Mouse (Mus musculus) brain, embryonic 14.5 days (tissue): ENCODE results near the gene Cdk19.

ENCODE experiments used
- CTCF ChIP-seq: fragments of 200-500 bp; IDR thresholded peaks from 2 replicates; pipeline ENCODE4 v1.5.1; 2012; ENCODE audit warnings: inconsistent platforms, mild to moderate bottlenecking, moderate library complexity, borderline replicate concordance; ENCODE audit not compliant: insufficient read depth, insufficient read length; ENCODE audit errors: extremely low read depth
- POLR2A ChIP-seq: fragments of 200-500 bp; IDR thresholded peaks from 2 replicates; pipeline ENCODE4 v1.6.1; 2012; ENCODE audit warnings: mild to moderate bottlenecking, inconsistent platforms, borderline replicate concordance; ENCODE audit not compliant: poor library complexity, insufficient read depth, insufficient read length, severe bottlenecking; ENCODE audit errors: extremely low read depth

- no peak for TF ChIP-seq CTCF
- TF ChIP-seq POLR2A = no peak
Observed at GRCm38 (mm10) chr10:40371184-40371913, 32.0 kb downstream of the Cdk19 start.
